Mouse (Mus musculus): Measurements from ENCODE around the gene Cfd. TPM values are rescaled to one million over a fixed set of nuclear protein-coding genes. Genes with fewer than 3 reads are reported as not detected.

Gene Cfd
- total RNA-seq (2014; rRNA removed; ENCODE audit: low replicate concordance) (0.19 TPM in 1 of 2 replicates, not detected in the other), polyA plus RNA-seq (2015; fragmentation: Nextera tagmentation; extraction: Ambion mirVana) (0.22 TPM in 1 of 2 replicates, not detected in the other)

DNA sequence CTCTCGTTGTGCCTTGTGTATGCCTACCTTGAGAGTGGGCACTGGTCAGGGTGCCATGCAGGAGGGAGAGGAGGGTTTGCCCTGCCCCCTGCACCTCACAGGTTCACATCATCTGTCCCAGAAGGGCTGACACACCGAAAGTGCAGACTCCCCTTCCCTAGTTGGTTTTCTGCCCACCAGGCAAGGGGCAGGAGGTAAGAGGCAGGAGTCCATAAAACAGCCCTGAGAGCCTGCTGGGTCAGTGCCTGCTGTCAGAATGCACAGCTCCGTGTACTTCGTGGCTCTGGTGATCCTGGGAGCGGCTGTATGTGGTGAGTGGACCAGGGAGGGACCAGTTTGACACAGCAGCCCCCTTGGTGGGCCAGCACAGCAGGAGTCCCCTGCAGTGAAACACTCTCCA, at the start of gene Cfd:
Gene Cfd (plus strand): TSS at position 184 of the 400 bp plus-strand sequence.
- H3K4me2 ChIP-seq (ENCODE audit: low read depth, low read length), result no peak within 1 kb of the TSS
- no peak within 1 kb of the TSS for H3K27ac ChIP-seq (ENCODE audit: low read depth)
- 35% methylated on average over 5 of the region's 5 CpGs for WGBS
- H3K4me1 ChIP-seq (ENCODE audit: control insufficient read depth, insufficient read depth), result no peaks in the 10 kb centered on the region
- H3K36me3 ChIP-seq (replicated peaks; ENCODE audit: control insufficient read depth, insufficient read depth, low read length), result peaks cover 8% of the 10 kb centered on the region
- no peak within 1 kb of the TSS for H3K9ac ChIP-seq (replicated peaks; ENCODE audit: low read depth, low read length)
- H3K27me3 ChIP-seq (ENCODE audit: control insufficient read depth, insufficient read depth, low read length), result 0 out of 2 replicates have a peak, but pooled peaks cover 3% of the 10 kb centered on the region
- ATAC-seq (ENCODE audit: insufficient read depth, low read depth), result no peak
- no peak within 1 kb of the TSS for H3K4me3 ChIP-seq (ENCODE audit: low read depth, low read length)
- no peak for DNase-seq (ENCODE audit: low spot score)
- TF ChIP-seq EP300 (IDR thresholded peaks at IDR 0.05; ENCODE audit: low read depth) (no peak), CTCF (IDR thresholded peaks at IDR 0.05; ENCODE audit: low read depth) (no peak)
- H3K9me3 ChIP-seq (replicated peaks; ENCODE audit: control insufficient read depth, low read length), result no peaks in the 10 kb centered on the region

DNA sequence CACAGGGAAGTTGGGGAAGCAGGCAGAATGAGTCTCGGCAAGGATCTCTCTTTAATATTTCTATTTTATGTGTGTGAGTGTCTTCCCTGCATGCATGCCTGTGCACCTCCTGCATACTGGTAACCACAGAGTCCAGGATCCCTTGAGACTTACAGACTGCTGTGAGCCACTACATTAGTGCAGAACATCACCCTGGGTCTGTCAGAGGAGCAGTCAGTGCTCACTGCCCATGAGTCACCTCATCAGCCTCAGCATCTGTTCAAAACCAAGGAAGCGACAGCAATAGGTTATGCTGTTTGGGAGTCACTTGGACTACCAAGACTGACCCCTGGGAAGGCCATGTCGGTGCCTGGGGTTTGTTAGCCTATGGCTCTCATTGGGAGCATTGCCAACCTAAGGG, 48.3 kb upstream of the Cfd start:
- no peak for DNase-seq (ENCODE audit: low spot score)
- H3K4me2 ChIP-seq (ENCODE audit: low read depth, low read length), result no peak overlapping the region
- TF ChIP-seq EP300 (IDR thresholded peaks at IDR 0.05; ENCODE audit: low read depth) (no peak), CTCF (IDR thresholded peaks at IDR 0.05; ENCODE audit: low read depth) (no peak)
- no peak overlapping the region for H3K4me3 ChIP-seq (ENCODE audit: low read depth, low read length)
- H3K27ac ChIP-seq (ENCODE audit: low read depth), result no peak overlapping the region
- H3K9ac ChIP-seq (replicated peaks; ENCODE audit: low read depth, low read length), result no peak overlapping the region
- 0 out of 2 replicates have a peak, but pooled peaks cover 4% of the 10 kb centered on the region for H3K4me1 ChIP-seq (ENCODE audit: control insufficient read depth, insufficient read depth)
- ATAC-seq (ENCODE audit: insufficient read depth, low read depth), result no peak
- no peaks in the 10 kb centered on the region for H3K36me3 ChIP-seq (replicated peaks; ENCODE audit: control insufficient read depth, insufficient read depth, low read length)
- H3K27me3 ChIP-seq (ENCODE audit: control insufficient read depth, insufficient read depth, low read length), result no peaks in the 10 kb centered on the region
- H3K9me3 ChIP-seq (replicated peaks; ENCODE audit: control insufficient read depth, low read length), result no peaks in the 10 kb centered on the region
- 65% methylated on average over 3 of the region's 3 CpGs for WGBS

DNA sequence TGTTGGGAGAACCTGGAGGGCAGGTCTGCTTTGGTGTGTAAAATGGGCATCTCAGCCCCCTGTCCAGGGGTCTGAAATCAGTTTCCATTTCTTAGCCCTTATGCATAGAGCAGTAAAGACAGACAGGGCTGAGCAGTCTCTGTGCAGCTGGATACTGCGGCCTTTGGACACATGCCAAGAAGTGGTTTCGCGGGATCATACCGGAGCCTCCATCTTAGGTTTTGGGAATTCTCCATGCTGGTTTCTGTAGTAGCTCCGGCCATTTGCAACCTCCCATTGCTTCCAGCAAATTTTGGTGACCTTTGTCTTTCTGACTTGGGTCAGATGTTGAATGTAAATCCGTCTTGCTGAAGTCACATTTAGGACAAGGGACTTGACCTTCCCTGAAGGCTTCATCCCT, 47.2 kb upstream of the Cfd start:
- Histone ChIP-seq H3K4me3 (ENCODE audit: low read depth, low read length) (no peak overlapping the region), H3K36me3 (replicated peaks; ENCODE audit: control insufficient read depth, insufficient read depth, low read length) (no peaks in the 10 kb centered on the region), H3K27me3 (ENCODE audit: control insufficient read depth, insufficient read depth, low read length) (no peaks in the 10 kb centered on the region), H3K9ac (replicated peaks; ENCODE audit: low read depth, low read length) (no peak overlapping the region), H3K27ac (ENCODE audit: low read depth) (no peak overlapping the region), H3K4me2 (ENCODE audit: low read depth, low read length) (no peak overlapping the region), H3K4me1 (ENCODE audit: control insufficient read depth, insufficient read depth) (0 out of 2 replicates have a peak, but pooled peaks cover 4% of the 10 kb centered on the region), H3K9me3 (replicated peaks; ENCODE audit: control insufficient read depth, low read length) (no peaks in the 10 kb centered on the region)
- TF ChIP-seq CTCF (IDR thresholded peaks at IDR 0.05; ENCODE audit: low read depth), result no peak
- TF ChIP-seq EP300 (IDR thresholded peaks at IDR 0.05; ENCODE audit: low read depth), result no peak
- 36% methylated on average over 6 of the region's 6 CpGs for WGBS
- no peak for ATAC-seq (ENCODE audit: insufficient read depth, low read depth)
- DNase-seq (ENCODE audit: low spot score), result no peak

DNA sequence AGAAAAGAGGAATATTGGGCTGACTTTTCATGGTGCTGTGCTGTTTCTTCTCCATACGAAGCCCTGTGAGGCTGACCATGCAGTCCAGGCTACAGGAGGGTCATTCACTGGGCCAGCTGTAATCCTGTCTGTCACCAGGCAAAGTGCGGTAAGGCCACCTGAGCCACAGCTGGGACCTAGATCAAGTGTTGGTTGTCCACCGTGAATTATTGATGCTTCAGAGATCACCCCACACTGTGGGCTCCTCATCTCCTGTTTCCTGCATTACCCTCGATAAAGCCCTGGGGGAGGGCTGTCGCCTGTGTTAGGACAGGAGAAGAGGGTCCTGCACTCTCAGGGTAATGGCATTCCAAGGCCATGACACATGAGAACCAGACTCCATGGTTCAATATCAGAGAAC, 44.1 kb upstream of the Cfd start:
- Histone ChIP-seq H3K27ac (ENCODE audit: low read depth) (no peak overlapping the region), H3K9ac (replicated peaks; ENCODE audit: low read depth, low read length) (no peak overlapping the region), H3K4me1 (ENCODE audit: control insufficient read depth, insufficient read depth) (0 out of 2 replicates have a peak, but pooled peaks cover 4% of the 10 kb centered on the region), H3K9me3 (replicated peaks; ENCODE audit: control insufficient read depth, low read length) (no peaks in the 10 kb centered on the region), H3K27me3 (ENCODE audit: control insufficient read depth, insufficient read depth, low read length) (no peaks in the 10 kb centered on the region), H3K36me3 (replicated peaks; ENCODE audit: control insufficient read depth, insufficient read depth, low read length) (no peaks in the 10 kb centered on the region), H3K4me3 (ENCODE audit: low read depth, low read length) (no peak overlapping the region), H3K4me2 (ENCODE audit: low read depth, low read length) (no peak overlapping the region)
- DNase-seq (ENCODE audit: low spot score) (no peak), ATAC-seq (ENCODE audit: insufficient read depth, low read depth) (no peak)
- 59% methylated on average over 5 of the region's 5 CpGs for WGBS
- TF ChIP-seq EP300 (IDR thresholded peaks at IDR 0.05; ENCODE audit: low read depth) (no peak), CTCF (IDR thresholded peaks at IDR 0.05; ENCODE audit: low read depth) (no peak)

DNA sequence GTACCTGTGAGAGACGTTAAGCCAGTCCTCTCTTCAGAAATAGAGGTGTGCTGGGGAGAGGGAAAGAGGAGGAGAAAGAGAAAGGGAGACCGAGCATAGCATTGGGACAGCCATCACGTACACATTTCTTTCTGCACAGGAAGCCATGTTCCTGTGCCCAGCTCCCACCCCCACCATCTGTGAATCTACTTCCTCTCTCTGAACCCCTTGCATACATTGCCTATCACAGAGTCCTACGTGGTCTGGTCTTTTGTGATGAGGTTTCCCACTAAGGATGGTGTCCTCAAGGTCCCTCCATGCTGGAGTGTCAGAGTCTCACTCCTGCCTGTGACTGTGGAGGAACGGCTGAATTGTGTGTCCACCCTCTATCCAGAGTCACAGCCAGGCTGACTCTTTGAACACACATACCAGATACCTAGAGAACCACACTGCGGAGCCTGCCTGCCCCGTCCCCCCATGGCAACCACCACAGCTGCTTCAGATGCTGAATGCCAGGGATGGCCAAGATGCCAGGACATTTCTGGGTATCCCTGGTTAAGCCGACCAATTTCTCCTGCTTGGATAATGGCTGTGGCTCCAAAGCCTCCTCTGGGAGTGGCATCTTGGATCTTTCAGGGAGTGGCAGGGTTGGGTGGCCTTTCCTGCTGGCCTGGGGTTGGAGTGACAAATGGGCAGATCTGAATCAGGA, 40.6 kb upstream of the Cfd start:
- H3K9ac ChIP-seq (replicated peaks; ENCODE audit: low read depth, low read length), result no peak overlapping the region
- H3K4me1 ChIP-seq (ENCODE audit: control insufficient read depth, insufficient read depth), result peaks cover 16% of the 10 kb centered on the region
- H3K4me3 ChIP-seq (ENCODE audit: low read depth, low read length), result no peak overlapping the region
- no peak for ATAC-seq (ENCODE audit: insufficient read depth, low read depth)
- H3K36me3 ChIP-seq (replicated peaks; ENCODE audit: control insufficient read depth, insufficient read depth, low read length), result no peaks in the 10 kb centered on the region
- no peaks in the 10 kb centered on the region for H3K27me3 ChIP-seq (ENCODE audit: control insufficient read depth, insufficient read depth, low read length)
- DNase-seq (ENCODE audit: low spot score), result no peak
- no peaks in the 10 kb centered on the region for H3K9me3 ChIP-seq (replicated peaks; ENCODE audit: control insufficient read depth, low read length)
- 66% methylated on average over 8 of the region's 8 CpGs for WGBS
- H3K4me2 ChIP-seq (ENCODE audit: low read depth, low read length), result no peak overlapping the region
- TF ChIP-seq CTCF (IDR thresholded peaks at IDR 0.05; ENCODE audit: low read depth) (no peak), EP300 (IDR thresholded peaks at IDR 0.05; ENCODE audit: low read depth) (no peak)
- peak overlapping the region; percentile 37; the same call in 1 of the 2 replicates for H3K27ac ChIP-seq (ENCODE audit: low read depth)

Measured in heart, postnatal 0 days (tissue).